Mouse (Mus musculus): ENCODE measurements around the gene Rcvrn.

The Rcvrn gene

GRCm38 (mm10) chr11:67694703-67695376 lies at the start of gene Rcvrn:
Rcvrn (plus strand) TSS chr11:67695326.
- DNase-seq (ENCODE audit: low read depth, low spot score), result no peak

DNA sequence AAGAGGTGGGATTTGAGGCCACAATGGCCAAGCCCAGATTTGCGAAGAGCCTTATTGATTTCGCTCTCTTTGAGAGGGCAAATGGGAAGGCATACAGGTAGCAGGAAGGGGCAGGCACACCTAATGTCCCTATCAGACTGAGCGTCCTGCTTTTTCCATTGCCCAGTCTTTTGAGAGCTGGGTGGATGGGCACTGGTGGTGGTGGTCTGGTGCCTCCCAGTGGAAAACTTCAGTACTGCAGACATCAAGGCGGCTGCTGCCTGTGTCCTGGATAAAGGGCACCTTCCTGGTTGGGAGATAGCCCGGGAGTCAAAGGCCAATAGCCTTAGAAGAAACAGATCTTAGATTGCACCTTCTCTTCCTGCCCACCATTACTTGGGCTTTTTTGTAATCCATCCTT lies 47.4 kb upstream of the Rcvrn start:
- DNase-seq (ENCODE audit: low read depth, low spot score), result no peak

- DNase-seq (ENCODE audit: low read depth, low spot score), result no peak
Measured at GRCm38 (mm10) chr11:67648651-67649407, 46.3 kb upstream of the Rcvrn start.

GRCm38 (mm10) chr11:67649971-67650707 lies 45.0 kb upstream of the Rcvrn start:
- DNase-seq (ENCODE audit: low read depth, low spot score), result no peak

- no peak for DNase-seq (ENCODE audit: low read depth, low spot score)
Measured at GRCm38 (mm10) chr11:67651731-67652130, 43.4 kb upstream of the Rcvrn start.

DNA sequence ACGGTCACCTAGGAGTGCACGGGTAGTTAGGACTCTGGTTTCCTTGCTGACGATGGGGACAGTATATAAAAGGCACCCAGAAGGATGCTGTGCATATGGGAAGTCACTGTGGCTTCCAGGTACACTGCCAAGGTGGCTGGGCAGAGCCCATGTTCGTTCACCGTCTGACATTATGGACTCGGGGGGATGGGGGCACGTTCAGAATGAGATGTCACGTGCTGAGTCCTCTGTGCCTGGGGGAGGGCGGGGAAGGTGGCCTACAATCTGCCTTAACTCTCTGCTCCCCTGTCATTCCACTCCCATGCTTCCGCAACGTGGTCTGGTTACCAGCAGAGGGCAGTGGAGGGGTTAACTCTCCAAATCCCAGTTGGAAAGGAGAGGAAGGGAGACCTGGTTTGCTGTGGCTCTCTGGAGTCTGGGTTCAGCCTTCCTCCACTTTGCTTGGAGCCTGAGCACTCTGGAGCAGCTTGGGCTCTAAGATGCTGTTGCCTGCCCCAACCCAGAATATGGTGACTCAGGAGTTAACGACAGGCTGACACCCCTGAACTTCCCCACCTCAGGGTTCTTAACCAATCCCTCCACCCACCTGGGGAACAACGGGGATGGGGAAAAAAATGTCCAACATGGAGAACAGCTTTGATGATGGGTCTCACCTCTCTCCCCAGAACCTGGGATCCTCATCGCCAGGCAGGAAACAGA lies 42.8 kb upstream of the Rcvrn start:
- DNase-seq (ENCODE audit: low read depth, low spot score), result no peak

DNA sequence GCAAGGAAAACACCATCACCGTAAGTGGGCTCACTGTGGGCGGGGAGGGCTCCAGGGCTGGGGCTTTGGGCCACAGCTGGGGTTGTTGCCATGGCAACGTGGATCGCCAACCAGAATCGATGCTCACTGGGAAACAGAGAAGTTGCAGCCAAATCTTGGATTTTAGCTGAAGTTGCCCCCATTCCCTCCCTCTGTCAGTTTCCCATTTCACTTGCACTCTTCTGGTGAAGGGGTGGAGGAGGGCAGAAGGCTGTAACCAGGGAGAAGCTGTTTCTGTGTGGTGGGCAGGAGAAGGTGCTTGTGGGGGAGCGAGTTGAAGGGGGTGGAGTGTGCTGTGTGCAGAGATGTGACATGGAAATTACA lies 42.3 kb upstream of the Rcvrn start:
- DNase-seq (ENCODE audit: low read depth, low spot score), result no peak

DNA sequence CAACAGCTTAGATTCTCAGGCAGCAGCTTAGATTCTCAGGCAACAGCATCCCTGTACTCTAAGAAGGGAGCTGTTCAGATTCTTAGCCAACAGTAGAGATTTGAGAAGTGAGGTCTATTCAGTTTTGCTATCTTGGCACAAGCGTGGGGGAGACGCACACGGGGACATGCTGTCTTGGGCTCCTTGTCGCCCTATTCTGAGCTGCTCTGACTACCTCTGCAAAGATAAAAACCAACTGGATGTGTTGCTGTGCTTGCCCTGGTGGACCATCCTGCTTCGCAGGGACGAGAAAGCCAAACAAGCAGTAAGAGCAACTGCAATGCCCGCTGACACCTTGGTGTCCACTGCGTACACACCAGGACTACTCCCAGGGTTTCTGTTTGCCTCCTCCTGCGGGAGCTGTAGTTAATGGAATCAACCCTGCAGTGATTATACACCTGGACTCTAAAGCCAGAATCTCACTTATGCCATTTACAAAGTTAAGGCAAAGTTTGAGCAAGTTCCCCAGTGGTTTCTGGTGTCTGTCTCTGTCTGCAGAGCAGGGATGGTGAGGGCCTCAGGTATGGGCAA lies 41.5 kb upstream of the Rcvrn start:
- no peak for DNase-seq (ENCODE audit: low read depth, low spot score)

DNA sequence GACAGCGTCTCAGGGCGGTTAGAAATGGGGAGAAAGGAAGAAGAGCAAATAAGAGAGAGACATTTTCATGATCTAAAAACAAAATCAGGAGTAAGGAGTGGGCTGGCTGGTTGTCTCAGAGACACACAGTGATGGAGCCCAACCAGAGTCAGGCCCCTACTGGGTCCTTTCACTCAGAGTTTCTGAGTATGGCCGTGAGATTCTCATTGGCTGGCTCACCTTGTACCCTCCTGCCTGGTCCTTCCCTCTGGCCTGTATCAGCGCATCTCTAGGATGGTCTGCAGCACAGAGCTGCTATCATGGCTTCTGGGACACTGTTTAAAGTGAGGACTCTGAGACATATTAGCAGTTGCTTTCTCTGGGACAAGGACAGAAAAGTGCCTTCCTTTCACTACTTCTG lies 40.6 kb upstream of the Rcvrn start:
- DNase-seq (ENCODE audit: low read depth, low spot score), result no peak

- no peak for DNase-seq (ENCODE audit: low read depth, low spot score)
Measured at GRCm38 (mm10) chr11:67655236-67655959, 39.7 kb upstream of the Rcvrn start.

DNA sequence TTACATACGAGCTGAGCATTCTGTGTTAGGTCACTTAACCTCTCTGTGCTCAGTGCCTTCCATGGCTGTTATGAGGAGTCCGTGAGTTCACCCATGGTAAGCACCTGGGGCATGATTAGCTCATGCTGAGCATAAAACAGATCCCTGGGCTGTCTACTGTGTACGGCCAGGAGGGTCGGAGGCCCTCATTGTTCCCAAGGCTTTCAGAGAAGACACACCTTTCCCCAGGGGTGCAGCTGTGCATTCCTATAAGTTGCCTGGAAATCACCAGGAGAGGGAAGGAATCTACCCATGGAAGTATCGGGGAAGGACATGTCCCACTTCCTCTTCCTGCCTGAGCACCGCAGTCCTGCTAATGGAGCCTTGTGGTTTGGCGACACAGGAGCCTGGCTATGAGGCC lies 38.8 kb upstream of the Rcvrn start:
- DNase-seq (ENCODE audit: low read depth, low spot score), result no peak

- DNase-seq (ENCODE audit: low read depth, low spot score), result no peak
Measured at GRCm38 (mm10) chr11:67656811-67657210, 38.3 kb upstream of the Rcvrn start.

DNA sequence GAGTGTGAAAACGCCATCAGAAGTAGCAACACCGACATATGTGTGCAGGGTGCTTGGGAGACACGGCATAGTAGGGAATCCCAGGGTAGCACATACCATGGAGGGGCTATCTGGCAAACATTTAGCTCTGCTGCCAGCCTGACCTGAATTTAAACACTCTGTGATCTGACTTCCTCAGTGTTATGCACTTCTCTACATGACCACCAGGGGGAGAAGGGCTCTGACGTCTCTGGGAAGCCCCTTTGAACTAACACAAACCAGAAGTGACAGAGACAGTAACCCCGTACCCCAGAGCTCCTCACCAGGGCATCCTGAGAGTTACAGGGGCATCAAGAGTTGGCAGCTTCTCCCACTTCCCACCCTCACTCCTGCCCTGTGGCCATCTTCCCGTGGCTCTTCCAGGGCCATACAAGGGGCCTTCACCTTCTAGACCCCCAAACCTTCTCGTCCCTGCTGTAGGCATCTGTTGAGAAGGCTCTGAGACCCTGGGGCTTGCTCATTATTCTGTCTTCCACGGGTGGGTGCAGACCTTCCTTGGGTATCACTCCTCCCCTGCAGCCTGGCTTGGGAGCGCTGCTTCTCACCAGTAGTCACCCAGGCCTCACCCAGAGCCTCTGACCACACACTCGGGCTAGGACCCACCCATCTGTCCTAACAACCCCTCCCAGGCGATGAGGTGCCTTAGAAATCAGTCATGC lies 37.3 kb upstream of the Rcvrn start:
- DNase-seq (ENCODE audit: low read depth, low spot score), result no peak

- no peak for DNase-seq (ENCODE audit: low read depth, low spot score)
Measured at GRCm38 (mm10) chr11:67661465-67661864, 33.7 kb upstream of the Rcvrn start.

DNA sequence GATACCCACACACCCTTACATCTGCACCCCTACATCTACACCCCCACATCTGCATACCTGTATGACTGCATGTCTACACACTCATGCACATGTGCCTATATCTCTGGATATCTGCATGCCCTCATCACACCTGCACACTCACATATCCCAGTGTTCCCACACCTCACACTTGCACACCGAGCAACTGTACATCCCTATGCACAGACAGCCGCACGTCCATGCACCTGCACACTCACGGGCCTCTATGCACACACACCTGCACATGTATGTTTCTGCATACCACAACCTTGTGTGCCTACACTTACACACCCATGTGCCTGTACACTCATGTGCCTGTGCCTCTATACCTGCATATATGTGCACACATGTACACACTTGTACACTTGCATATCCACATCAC lies 31.7 kb upstream of the Rcvrn start:
- no peak for DNase-seq (ENCODE audit: low read depth, low spot score)

GRCm38 (mm10) chr11:67664261-67664660 lies 30.9 kb upstream of the Rcvrn start:
- no peak for DNase-seq (ENCODE audit: low read depth, low spot score)

GRCm38 (mm10) chr11:67664918-67665317 lies 30.2 kb upstream of the Rcvrn start:
- no peak for DNase-seq (ENCODE audit: low read depth, low spot score)

DNA sequence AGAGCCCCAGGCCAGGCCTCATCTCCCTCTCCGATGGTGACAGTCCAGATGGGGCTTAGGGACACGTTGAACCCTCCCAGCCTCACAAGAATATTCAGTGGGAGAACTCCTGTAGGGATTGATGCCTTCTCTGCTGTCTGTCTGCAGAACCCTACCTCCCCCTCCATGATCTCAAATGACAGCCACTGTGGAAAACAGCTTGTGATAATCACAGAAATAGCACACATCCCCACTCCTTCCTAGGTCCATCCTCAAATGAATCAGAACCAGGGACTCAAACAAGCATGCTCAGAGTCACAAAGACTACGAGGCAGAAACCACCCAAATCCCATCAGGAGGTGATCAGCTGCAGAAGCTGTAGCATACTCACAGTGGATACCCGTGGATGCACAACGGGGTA lies 29.0 kb upstream of the Rcvrn start:
- DNase-seq (ENCODE audit: low read depth, low spot score), result no peak

- no peak for DNase-seq (ENCODE audit: low read depth, low spot score)
Measured at GRCm38 (mm10) chr11:67667531-67668332, 27.4 kb upstream of the Rcvrn start.
